Mouse (Mus musculus) CD4-positive naive resting alpha-beta T cell, adult 76 days (primary cell): ENCODE data around the gene Gpr68. TPM values are rescaled to one million over a fixed set of nuclear protein-coding genes. Genes with fewer than 3 reads are reported as not detected.

Experiments used
- total RNA-seq: library from RNA; stranded (reverse); gene quantifications from one replicate; pipeline ENCODE4 v1.2.4, GENCODE M21; 2023

Gene Gpr68
- 45.9 TPM for total RNA-seq

GRCm38 (mm10) chr12:100907598-100908297 is at the start of gene Gpr68:
Gene Gpr68 (minus strand): TSS chr12:100908198.

Other genes with a start within 250 kb of the Gpr68 start
- gene Rps6ka5, start 181.2 kb downstream of the Gpr68 start, total RNA-seq: 19.8 TPM
- gene Dglucy, start 129.1 kb downstream of the Gpr68 start, total RNA-seq: 15.8 TPM
- gene Ccdc88c, start 120.9 kb upstream of the Gpr68 start, total RNA-seq: 441 TPM
- gene Ppp4r3a, start 175.5 kb upstream of the Gpr68 start, total RNA-seq: 153 TPM